In the genomic region with DNA sequence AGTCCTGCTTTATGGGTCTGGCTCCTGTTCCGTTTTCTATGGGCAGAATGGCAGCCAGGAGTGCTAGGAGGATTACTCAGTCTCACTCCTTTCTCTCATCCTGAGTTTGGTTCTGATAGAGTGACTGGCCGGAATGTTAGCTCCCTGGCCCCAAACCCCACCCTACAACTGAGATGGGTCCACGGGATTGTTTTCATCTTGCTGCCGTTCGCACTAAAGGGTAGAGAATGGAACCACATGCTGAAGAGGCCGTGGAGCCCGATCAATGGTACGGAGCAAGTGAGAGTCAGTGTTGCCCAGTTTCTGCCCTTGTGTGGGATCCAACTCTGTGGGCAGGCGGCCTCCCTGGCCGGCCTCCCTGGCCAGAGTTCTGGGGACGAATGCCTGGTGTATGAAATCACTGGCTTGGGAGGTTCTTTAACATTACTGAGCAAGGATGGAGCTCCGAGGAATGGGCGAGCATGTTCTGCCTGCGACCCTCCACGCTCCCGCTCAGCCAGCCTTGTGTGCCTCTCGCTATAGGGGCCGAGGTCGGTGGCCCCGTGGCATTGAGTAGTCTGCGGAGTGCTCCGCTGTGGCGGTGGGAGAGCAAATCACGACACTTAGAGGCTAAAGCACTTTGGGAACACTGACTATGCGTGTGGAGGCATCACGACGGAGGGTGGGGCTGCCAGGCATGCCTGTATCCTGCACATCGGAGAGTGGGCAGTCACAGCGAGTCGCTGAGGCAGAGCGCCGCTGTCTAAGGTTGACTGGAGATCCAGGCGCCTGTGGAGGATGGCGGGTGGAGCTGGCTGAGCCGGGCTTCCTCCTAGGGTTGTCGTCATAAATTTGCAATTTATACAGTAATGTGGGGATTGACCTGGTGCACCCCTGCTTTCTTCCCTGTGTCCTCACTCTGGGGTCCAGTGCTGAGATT, we compare ENCODE assay signal across 11 mouse cellular contexts. TPM values are rescaled to one million over a fixed set of nuclear protein-coding genes. Genes with fewer than 3 reads are reported as not detected.
DNase-seq lines count a peak whose midpoint lies in the region; ATAC-seq and TF ChIP-seq lines count a peak whose summit lies in the region.
"Had no signal": no experiment of that assay in that cellular context is flagged by ENCODE, and none has a peak within 500 bp of the region (broad histone marks: within the 10 kb centered on the region; RNA-seq: fewer than 3 reads in every experiment).

No protein-coding gene starts in this region.

- peak overlapping the region; percentile 64 for H3K27ac ChIP-seq in heart, adult 2 months
- no peak overlapping the region for H3K27ac ChIP-seq in neural tube, embryonic 12.5 days
- H3K27ac ChIP-seq in stomach, embryonic 15.5 days: 0 out of 2 replicates have a peak overlapping the region, but pooled peaks have one; percentile 23

- peaks cover 4% of the 10 kb centered on the region; the same call in 1 of the 2 replicates for H3K36me3 ChIP-seq in heart, adult 2 months (ENCODE audit: control insufficient read depth, insufficient read depth, low read length)
- no peaks in the 10 kb centered on the region for H3K36me3 ChIP-seq in neural tube, embryonic 12.5 days
- H3K36me3 ChIP-seq in stomach, embryonic 15.5 days: no peaks in the 10 kb centered on the region

- H3K4me1 ChIP-seq in heart, adult 2 months (ENCODE audit: control insufficient read depth, insufficient read depth, low read length): peaks cover 25% of the 10 kb centered on the region
- H3K4me1 ChIP-seq in neural tube, embryonic 12.5 days: peaks cover 16% of the 10 kb centered on the region
- H3K4me1 ChIP-seq in stomach, embryonic 15.5 days: peaks cover 16% of the 10 kb centered on the region

- H3K9me3 ChIP-seq in neural tube, embryonic 12.5 days: no peaks in the 10 kb centered on the region
- H3K9me3 ChIP-seq in stomach, embryonic 15.5 days: no peaks in the 10 kb centered on the region

- TF ChIP-seq CTCF in heart, adult 2 months (IDR thresholded peaks at IDR 0.05): no peak

- peak; percentile 33; the same call in 1 of the 2 replicates for ATAC-seq in neural tube, embryonic 12.5 days (ENCODE audit: low FRiP score, low read depth)
- no peak for ATAC-seq in stomach, embryonic 15.5 days (ENCODE audit: insufficient read depth, low FRiP score, low read depth)
- ATAC-seq: midbrain, embryonic 16.5 days had no signal

- H3K4me3 ChIP-seq in heart, adult 2 months: no peak overlapping the region
- no peak overlapping the region for H3K4me3 ChIP-seq in neural tube, embryonic 12.5 days
- H3K4me3 ChIP-seq in stomach, embryonic 15.5 days (replicated peaks): no peak overlapping the region

- H3K4me2 ChIP-seq in neural tube, embryonic 12.5 days (replicated peaks): no peak overlapping the region
- no peak overlapping the region for H3K4me2 ChIP-seq in stomach, embryonic 15.5 days

- peak; percentile 69 to 78 for DNase-seq in heart, adult 2 months
- no peak for DNase-seq in heart, postnatal 25 days (ENCODE audit: low spot score)
- DNase-seq in neural tube, embryonic 10.5 days (ENCODE audit: extremely low spot score, low spot score): no peak
- DNase-seq in gastrocnemius, postnatal 14 days: peak; percentile 69
- DNase-seq in spleen, adult 18-20 months: no peak
- DNase-seq in spleen, postnatal 14 days (ENCODE audit: low spot score in 2 of 2): no peak
- DNase-seq: cerebellum, adult 9-10 months had no signal

- TF ChIP-seq POLR2A in heart, adult 2 months (IDR thresholded peaks at IDR 0.05; ENCODE audit: insufficient read depth, low read depth, low read length): no peak

- 72% methylated on average over 36 of the region's 36 CpGs for WGBS in heart, adult 2 months
- WGBS in neural tube, embryonic 12.5 days: 80% methylated on average over 36 of the region's 36 CpGs
- WGBS in stomach, embryonic 15.5 days: 73% methylated on average over 36 of the region's 36 CpGs

- no peak for TF ChIP-seq EP300 in heart, adult 2 months (IDR thresholded peaks at IDR 0.05; ENCODE audit: insufficient read depth, low read depth, low read length)

- no peaks in the 10 kb centered on the region for H3K27me3 ChIP-seq in heart, adult 2 months (ENCODE audit: control insufficient read depth, insufficient read depth, low read length)
- H3K27me3 ChIP-seq in neural tube, embryonic 12.5 days (replicated peaks): no peaks in the 10 kb centered on the region
- no peaks in the 10 kb centered on the region for H3K27me3 ChIP-seq in stomach, embryonic 15.5 days (replicated peaks)

- H3K79me2 ChIP-seq in heart, adult 2 months (replicated peaks; ENCODE audit: control insufficient read depth, insufficient read depth, low read length): no peaks in the 10 kb centered on the region

- intact Hi-C loops in heart, adult 2 months (cut with DNase I): no loop called here
- intact Hi-C loops in heart, postnatal 25 days (cut with DNase I): no loop called here
- intact Hi-C loops in gastrocnemius, postnatal 14 days (cut with DNase I; ENCODE audit: low total_unique reads): no loop called here

- H3K9ac ChIP-seq in heart, adult 2 months (ENCODE audit: low read depth, low read length): 0 out of 2 replicates have a peak overlapping the region, but pooled peaks have one; percentile 20
- H3K9ac ChIP-seq in neural tube, embryonic 12.5 days: no peak overlapping the region
- H3K9ac ChIP-seq in stomach, embryonic 15.5 days: no peak overlapping the region

RNA-seq across cellular contexts. Expression of gene Slc12a8, which starts 59.4 kb away (rescaled TPM):
- total RNA-seq in heart, adult 2 months (2021): under 1 TPM; 0.31 to 0.45 TPM
- polyA plus RNA-seq in heart, adult 2 months (2012; rRNA removed): 0.66 and 1.2 TPM in 2 replicates
- total RNA-seq in heart, postnatal 25 days (2021): under 1 TPM; 0.50 to 0.60 TPM
- 0.58 and 0.64 TPM in 2 replicates for polyA plus RNA-seq in neural tube, embryonic 12.5 days (2016; fragmentation: Nextera tagmentation; extraction: Ambion mirVana)
- under 1 TPM; 0.20 to 0.21 TPM for total RNA-seq in gastrocnemius, postnatal 14 days (2021)
- 3.6 and 3.8 TPM in 2 replicates for polyA plus RNA-seq in stomach, embryonic 15.5 days (2015; fragmentation: Nextera tagmentation; extraction: Ambion mirVana)
- total RNA-seq: MEL had no signal

Comparison
In these comparisons a context has a peak if more than half of its experiments do, and no peak if none do; other contexts are left out.
1. DNase-seq: peak in heart, adult 2 months (2 of 2) and gastrocnemius, postnatal 14 days (single experiment); none in heart, postnatal 25 days (single experiment), neural tube, embryonic 10.5 days (single experiment), spleen, adult 18-20 months (0 of 2) and spleen, postnatal 14 days (0 of 2).